Mouse (Mus musculus) neural tube, embryonic 12.5 days (tissue): Measurements from ENCODE around the gene Cdc42se1. TPM values are rescaled to one million over a fixed set of nuclear protein-coding genes. Genes with fewer than 3 reads are reported as not detected.

Experiments
- ATAC-seq: fragments of 200-750 bp; cut with Nextera tagmentation; 2 replicates; pipeline ENCODE4 v1.8.0; 2017; ENCODE audit warnings: low read depth, mild to moderate bottlenecking, moderate TSS enrichment, moderate library complexity; ENCODE audit not compliant: low FRiP score
- H3K27ac ChIP-seq: fragments of 300-500 bp; sonication (generic); 2 replicates; pipeline ENCODE4 v1.5.1; 2016
- H3K27me3 ChIP-seq: fragments of 300-500 bp; sonication (generic); replicated peaks from 2 replicates; pipeline ENCODE4 v1.6.1; 2016; ENCODE audit warnings: mild to moderate bottlenecking
- H3K36me3 ChIP-seq: fragments of 300-500 bp; sonication (generic); 2 replicates; pipeline ENCODE4 v1.6.1; 2016; ENCODE audit warnings: mild to moderate bottlenecking
- H3K4me1 ChIP-seq: fragments of 300-500 bp; sonication (generic); 2 replicates; pipeline ENCODE4 v1.6.1; 2016
- H3K4me2 ChIP-seq: fragments of 300-500 bp; sonication (generic); replicated peaks from 2 replicates; pipeline ENCODE4 v1.6.1; 2016; ENCODE audit warnings: mild to moderate bottlenecking
- H3K4me3 ChIP-seq: fragments of 300-500 bp; sonication (generic); 2 replicates; pipeline ENCODE4 v1.5.1; 2016
- H3K9ac ChIP-seq: fragments of 300-500 bp; sonication (generic); 2 replicates; pipeline ENCODE4 v1.6.1; 2016; ENCODE audit warnings: mild to moderate bottlenecking
- H3K9me3 ChIP-seq: fragments of 300-500 bp; sonication (generic); 2 replicates; pipeline ENCODE4 v1.6.1; 2016; ENCODE audit warnings: mild to moderate bottlenecking
- WGBS: fragments of 180-500 bp; shearing (Covaris S2); methylation state at CpG from one replicate; pipeline ENCODE4 v1.1.7; 2016; 5-methylcytosine and 5-hydroxymethylcytosine counted together
- polyA plus RNA-seq: library from polyadenylated mRNA; unstranded; fragments of >200 nt; fragmentation: Nextera tagmentation; extraction: Ambion mirVana; gene quantifications from 2 replicates; pipeline ENCODE4 v1.2.1, GENCODE M21; 2016

The Cdc42se1 gene
- polyA plus RNA-seq, 1 experiment from 2014 or later, result 85.9 TPM

- Histone ChIP-seq H3K4me3 (no peak overlapping the region), H3K27me3 (no peaks in the 10 kb centered on the region), H3K36me3 (peaks cover 32% of the 10 kb centered on the region), H3K27ac (no peak overlapping the region), H3K4me1 (no peaks in the 10 kb centered on the region), H3K9me3 (no peaks in the 10 kb centered on the region), H3K9ac (no peak overlapping the region), H3K4me2 (no peak overlapping the region)
- 35% methylated on average over 17 of the region's 17 CpGs for WGBS
- no peak for ATAC-seq
These were observed 12.4 kb downstream of the Cdc42se1 start for GRCm38 (mm10) chr3:95240900-95241299.

DNA sequence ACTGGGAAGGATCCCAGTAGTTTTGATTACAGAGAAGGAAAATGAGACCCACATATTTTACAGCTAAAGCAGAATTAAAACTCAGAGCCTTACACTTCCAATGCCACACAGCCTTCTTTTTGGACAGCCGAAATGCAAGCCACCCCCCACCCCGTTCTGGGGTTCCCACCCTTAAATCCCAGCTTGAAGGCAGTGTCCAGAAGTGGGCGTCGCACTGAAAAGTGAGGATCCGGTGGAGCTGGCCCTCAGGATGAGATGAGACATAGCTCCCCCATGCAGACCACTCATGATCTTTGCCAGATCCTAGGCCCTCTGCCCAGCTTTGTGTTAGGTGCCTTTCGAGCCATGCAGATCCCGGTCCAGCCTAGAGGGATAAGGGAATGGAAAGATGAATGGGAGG is 13.0 kb downstream of the Cdc42se1 start, which contains the start of gene Gm128:
Gm128 (minus strand) TSS at position 101 of the 400 bp plus-strand sequence.
- no peaks in the 10 kb centered on the region for H3K27me3 ChIP-seq

DNA sequence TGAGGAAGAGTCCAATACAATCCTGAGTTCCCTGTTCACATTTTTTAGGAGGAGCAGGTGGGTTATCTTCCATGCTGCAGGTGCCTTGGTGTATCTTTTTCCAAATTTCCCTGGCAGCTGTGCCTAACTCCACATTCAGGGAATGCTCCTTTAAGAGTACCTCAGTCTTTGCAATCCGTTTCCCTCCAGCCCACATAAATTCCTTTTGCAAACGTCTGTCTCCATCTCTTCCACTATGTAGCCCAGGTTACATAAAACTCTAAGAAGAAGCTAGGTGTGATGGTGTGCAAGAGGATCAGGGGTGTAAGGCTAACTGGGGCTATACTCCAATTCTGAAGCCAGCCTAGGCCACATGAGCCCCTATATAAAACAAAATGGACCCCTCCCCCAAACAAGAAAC is 14.6 kb downstream of the Cdc42se1 start:
- Histone ChIP-seq H3K4me3 (no peak overlapping the region), H3K4me1 (no peaks in the 10 kb centered on the region), H3K9me3 (no peaks in the 10 kb centered on the region), H3K4me2 (no peak overlapping the region), H3K27ac (no peak overlapping the region), H3K36me3 (peaks cover 16% of the 10 kb centered on the region; the same call in 1 of the 2 replicates), H3K27me3 (no peaks in the 10 kb centered on the region), H3K9ac (no peak overlapping the region)
- no peak for ATAC-seq
- 81% methylated on average over 2 of the region's 2 CpGs for WGBS

More for the DNA sequence above, 13.0 kb downstream of the Cdc42se1 start, which contains the start of gene Gm128:
- Histone ChIP-seq H3K36me3 (peaks cover 26% of the 10 kb centered on the region), H3K9ac (no peak within 1 kb of the TSS), H3K4me1 (no peaks in the 10 kb centered on the region), H3K4me3 (no peak within 1 kb of the TSS), H3K9me3 (no peaks in the 10 kb centered on the region), H3K27ac (no peak within 1 kb of the TSS), H3K4me2 (no peak within 1 kb of the TSS; the same call in 1 of the 2 replicates)
- 82% methylated on average over 7 of the region's 7 CpGs for WGBS
- ATAC-seq, result no peak

DNA sequence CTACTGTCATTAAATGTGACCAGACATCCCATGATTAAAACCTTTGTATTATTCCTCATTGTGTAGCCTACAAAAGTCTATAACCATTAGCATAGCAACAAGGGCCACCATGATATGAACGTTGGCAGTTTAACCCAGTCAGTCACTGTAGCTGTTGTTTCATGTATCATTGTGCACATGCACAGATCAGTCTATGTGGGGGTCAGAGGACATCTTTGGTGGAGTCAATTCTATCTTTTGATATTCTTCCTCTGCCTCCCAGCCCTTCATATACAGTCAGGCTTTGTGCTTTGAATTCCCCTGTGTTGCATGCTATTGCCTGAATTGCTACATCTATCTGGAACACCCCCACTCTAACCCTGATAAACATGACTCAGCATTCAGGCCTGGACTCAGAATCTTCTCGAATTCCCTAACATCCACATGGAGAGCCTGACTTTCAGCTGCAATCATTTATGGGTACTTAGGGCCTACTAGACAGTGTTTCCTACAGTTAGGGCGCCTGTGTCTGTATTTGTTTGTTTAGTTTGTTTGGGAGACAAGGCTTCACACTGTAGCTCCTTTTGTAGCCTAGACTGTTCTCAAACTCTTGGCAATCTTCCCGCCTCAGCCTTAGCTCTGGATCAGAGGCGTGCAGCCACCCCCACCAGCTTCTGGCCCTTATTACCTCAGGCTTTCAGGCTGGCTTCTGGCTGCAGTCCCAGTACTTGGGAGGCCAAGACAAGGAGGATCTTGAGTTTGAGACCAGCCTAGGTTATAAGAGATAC is 18.1 kb downstream of the Cdc42se1 start:
- ATAC-seq, result no peak
- Histone ChIP-seq H3K27me3 (no peaks in the 10 kb centered on the region), H3K27ac (no peak overlapping the region), H3K9me3 (no peaks in the 10 kb centered on the region), H3K36me3 (peaks cover 8% of the 10 kb centered on the region; the same call in 1 of the 2 replicates), H3K4me3 (no peak overlapping the region), H3K4me2 (no peak overlapping the region), H3K4me1 (no peaks in the 10 kb centered on the region), H3K9ac (no peak overlapping the region)
- WGBS, result 88% methylated on average over 5 of the region's 5 CpGs

- WGBS, result 81% methylated on average over 1 of the region's 1 CpGs
- Histone ChIP-seq H3K27me3 (no peaks in the 10 kb centered on the region), H3K4me3 (no peak overlapping the region), H3K9ac (no peak overlapping the region), H3K36me3 (peaks cover 9% of the 10 kb centered on the region; the same call in 1 of the 2 replicates), H3K27ac (no peak overlapping the region), H3K4me1 (no peaks in the 10 kb centered on the region), H3K9me3 (no peaks in the 10 kb centered on the region), H3K4me2 (no peak overlapping the region)
- no peak for ATAC-seq
These were observed 19.3 kb downstream of the Cdc42se1 start for GRCm38 (mm10) chr3:95247660-95248336.

GRCm38 (mm10) chr3:95250361-95250760 is 21.8 kb downstream of the Cdc42se1 start:
- H3K36me3 ChIP-seq, result peaks cover 27% of the 10 kb centered on the region

DNA sequence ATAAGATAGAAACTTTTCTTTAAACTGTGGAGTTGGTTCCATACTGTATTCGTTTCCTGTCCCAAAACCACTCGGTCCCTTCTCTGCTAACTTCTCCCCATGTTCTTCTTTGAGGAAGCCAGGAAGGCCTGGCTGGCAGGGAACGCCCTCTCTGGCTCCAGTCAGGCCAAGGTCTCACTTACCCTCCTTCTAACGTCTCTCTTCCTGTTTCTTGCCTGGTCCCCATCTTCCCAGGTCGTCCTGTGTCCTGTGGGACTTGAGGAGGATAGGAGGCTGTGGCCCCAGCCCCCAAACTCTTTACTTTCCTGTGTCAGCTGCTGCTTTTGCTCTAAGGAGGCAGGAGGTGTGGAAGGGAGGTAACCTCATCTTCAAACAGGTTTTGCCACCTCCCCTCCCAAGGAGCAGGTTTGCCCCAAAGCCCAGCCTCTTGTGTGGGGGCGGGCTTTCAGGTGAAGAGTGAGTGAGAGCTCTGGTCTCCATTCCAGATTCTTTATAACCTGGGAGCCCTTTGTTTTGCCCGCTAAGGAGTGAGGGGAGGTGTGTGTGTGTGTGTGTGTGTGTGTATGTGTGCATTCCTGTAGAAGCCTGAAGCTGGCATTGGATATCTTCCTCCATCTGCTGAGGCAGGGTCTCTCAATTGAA is 22.4 kb downstream of the Cdc42se1 start, which contains the start of gene Bnipl:
Bnipl (minus strand) TSS at position 411 of the 642 bp plus-strand sequence.
- Histone ChIP-seq H3K27ac (no peak within 1 kb of the TSS), H3K4me2 (no peak within 1 kb of the TSS)
- 53% methylated on average over 7 of the region's 7 CpGs for WGBS

More at GRCm38 (mm10) chr3:95250361-95250760, 21.8 kb downstream of the Cdc42se1 start:
- Histone ChIP-seq H3K9me3 (no peaks in the 10 kb centered on the region), H3K4me2 (no peak overlapping the region), H3K4me3 (no peak overlapping the region), H3K27ac (no peak overlapping the region), H3K27me3 (no peaks in the 10 kb centered on the region), H3K4me1 (no peaks in the 10 kb centered on the region), H3K9ac (no peak overlapping the region)
- WGBS, result 90% methylated on average over 5 of the region's 5 CpGs
- ATAC-seq, result no peak

GRCm38 (mm10) chr3:95256931-95257330 is 28.4 kb downstream of the Cdc42se1 start:
- Histone ChIP-seq H3K9ac (no peak overlapping the region), H3K4me3 (no peak overlapping the region), H3K27ac (no peak overlapping the region), H3K4me1 (no peaks in the 10 kb centered on the region), H3K4me2 (no peak overlapping the region), H3K9me3 (no peaks in the 10 kb centered on the region), H3K27me3 (no peaks in the 10 kb centered on the region), H3K36me3 (peaks cover 77% of the 10 kb centered on the region)
- 79% methylated on average over 5 of the region's 5 CpGs for WGBS
- no peak for ATAC-seq

More for the DNA sequence above, 22.4 kb downstream of the Cdc42se1 start, which contains the start of gene Bnipl:
- H3K27me3 ChIP-seq, result no peaks in the 10 kb centered on the region
- no peaks in the 10 kb centered on the region for H3K4me1 ChIP-seq
- no peak for ATAC-seq
- H3K4me3 ChIP-seq, result no peak within 1 kb of the TSS
- H3K9me3 ChIP-seq, result no peaks in the 10 kb centered on the region
- no peak within 1 kb of the TSS for H3K9ac ChIP-seq
- H3K36me3 ChIP-seq, result peaks cover 29% of the 10 kb centered on the region

GRCm38 (mm10) chr3:95261975-95262374 is 33.4 kb downstream of the Cdc42se1 start:
- no peak overlapping the region for H3K27ac ChIP-seq
- no peaks in the 10 kb centered on the region for H3K4me1 ChIP-seq

DNA sequence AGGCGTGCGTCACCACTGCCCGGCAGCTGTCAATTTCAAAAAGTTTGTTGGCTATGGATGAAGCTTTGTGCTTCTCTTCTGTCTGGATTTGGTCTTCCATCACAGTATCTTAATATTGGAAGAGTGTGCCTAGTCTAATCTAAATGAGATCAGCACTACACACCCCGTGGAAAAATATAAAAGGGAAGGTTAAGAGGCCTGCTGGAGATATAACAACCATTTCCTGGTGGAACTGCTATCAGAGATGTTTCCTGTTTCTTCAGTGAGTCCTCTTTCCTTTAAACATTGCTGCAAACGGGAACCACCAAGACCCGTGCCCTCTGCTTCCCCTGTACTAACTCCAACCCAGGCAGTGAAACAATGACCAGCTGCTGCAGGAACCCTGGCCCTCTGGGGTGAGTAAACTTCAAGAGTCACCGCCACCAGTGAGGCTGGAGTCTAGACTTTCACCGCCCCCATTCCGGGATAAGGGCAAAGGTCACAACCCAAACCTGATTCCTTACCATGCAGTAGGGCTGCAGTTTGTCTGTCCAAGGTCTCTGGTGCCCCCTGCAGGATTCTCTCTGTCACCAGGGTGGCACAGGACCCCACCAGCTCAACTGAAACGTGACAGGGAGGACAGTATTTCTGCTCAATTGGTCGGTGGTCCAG is 34.7 kb downstream of the Cdc42se1 start:
- Histone ChIP-seq H3K4me1 (no peaks in the 10 kb centered on the region), H3K27ac (no peak overlapping the region), H3K9ac (no peak overlapping the region), H3K27me3 (no peaks in the 10 kb centered on the region), H3K9me3 (no peaks in the 10 kb centered on the region), H3K4me2 (no peak overlapping the region), H3K36me3 (peaks cover 66% of the 10 kb centered on the region), H3K4me3 (no peak overlapping the region)
- WGBS, result 50% methylated on average over 11 of the region's 11 CpGs
- no peak for ATAC-seq

More at GRCm38 (mm10) chr3:95261975-95262374, 33.4 kb downstream of the Cdc42se1 start:
- no peak for ATAC-seq
- H3K9ac ChIP-seq, result no peak overlapping the region
- WGBS, result 94% methylated on average over 4 of the region's 4 CpGs
- no peaks in the 10 kb centered on the region for H3K27me3 ChIP-seq
- no peak overlapping the region for H3K4me2 ChIP-seq
- peaks cover 65% of the 10 kb centered on the region for H3K36me3 ChIP-seq
- no peaks in the 10 kb centered on the region for H3K9me3 ChIP-seq
- H3K4me3 ChIP-seq, result no peak overlapping the region

GRCm38 (mm10) chr3:95264724-95265123 is 36.2 kb downstream of the Cdc42se1 start:
- Histone ChIP-seq H3K36me3 (peaks cover 66% of the 10 kb centered on the region), H3K4me2 (no peak overlapping the region), H3K27me3 (no peaks in the 10 kb centered on the region), H3K9me3 (no peaks in the 10 kb centered on the region), H3K9ac (no peak overlapping the region), H3K27ac (no peak overlapping the region), H3K4me1 (no peaks in the 10 kb centered on the region), H3K4me3 (no peak overlapping the region)
- no peak for ATAC-seq
- WGBS, result 95% methylated on average over 1 of the region's 1 CpGs
